Mouse (Mus musculus): ENCODE measurements around the gene Cldn7.
"Not testable (repeated sequence)": the region's sequence is repeated elsewhere in the genome, so short reads cannot be mapped to it uniquely, and the experiment has no call there.

Cldn7 gene

DNA sequence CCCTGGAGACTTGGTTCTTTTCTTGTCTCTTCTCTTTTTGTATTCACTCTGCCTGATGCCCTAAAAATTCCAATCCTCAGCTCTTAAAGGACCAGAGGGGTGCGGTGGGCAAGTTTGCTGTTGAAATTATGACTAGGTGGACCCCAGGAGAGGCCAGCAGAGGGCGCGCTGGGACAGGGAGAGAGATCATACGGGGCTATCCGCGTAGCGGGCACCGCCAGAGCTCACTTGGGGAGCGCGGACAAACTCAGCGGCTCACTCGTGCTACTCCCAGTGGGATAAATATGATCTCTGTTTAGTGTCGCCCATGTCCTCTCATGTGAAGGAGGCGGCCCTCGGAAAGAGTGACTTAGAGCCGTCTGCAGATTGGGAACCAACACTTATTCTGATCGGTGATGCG is 30.4 kb upstream of the Cldn7 start:
- in situ Hi-C loops (cut with MboI, MseI) = no loop called here

DNA sequence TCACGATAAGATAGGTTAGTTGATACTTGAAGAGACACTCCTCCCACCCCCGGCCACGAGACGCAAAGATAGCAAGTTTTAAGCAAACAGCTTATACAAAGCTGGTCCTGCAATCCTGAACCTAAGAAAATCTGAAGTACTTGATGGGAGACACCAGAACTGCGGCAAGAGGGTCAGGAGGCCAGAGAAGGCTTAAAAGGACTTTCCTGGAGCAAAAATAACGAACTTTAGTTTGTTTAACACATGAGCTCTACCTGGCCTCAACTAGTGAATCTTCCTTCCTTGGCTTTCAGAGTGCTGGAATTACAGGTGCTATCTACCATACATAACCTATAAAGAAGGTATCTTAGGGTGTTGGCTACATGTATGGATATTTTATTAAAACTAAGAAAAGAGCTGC is 29.9 kb upstream of the Cldn7 start:
- in situ Hi-C loops (cut with MboI, MseI) = no loop called here

DNA sequence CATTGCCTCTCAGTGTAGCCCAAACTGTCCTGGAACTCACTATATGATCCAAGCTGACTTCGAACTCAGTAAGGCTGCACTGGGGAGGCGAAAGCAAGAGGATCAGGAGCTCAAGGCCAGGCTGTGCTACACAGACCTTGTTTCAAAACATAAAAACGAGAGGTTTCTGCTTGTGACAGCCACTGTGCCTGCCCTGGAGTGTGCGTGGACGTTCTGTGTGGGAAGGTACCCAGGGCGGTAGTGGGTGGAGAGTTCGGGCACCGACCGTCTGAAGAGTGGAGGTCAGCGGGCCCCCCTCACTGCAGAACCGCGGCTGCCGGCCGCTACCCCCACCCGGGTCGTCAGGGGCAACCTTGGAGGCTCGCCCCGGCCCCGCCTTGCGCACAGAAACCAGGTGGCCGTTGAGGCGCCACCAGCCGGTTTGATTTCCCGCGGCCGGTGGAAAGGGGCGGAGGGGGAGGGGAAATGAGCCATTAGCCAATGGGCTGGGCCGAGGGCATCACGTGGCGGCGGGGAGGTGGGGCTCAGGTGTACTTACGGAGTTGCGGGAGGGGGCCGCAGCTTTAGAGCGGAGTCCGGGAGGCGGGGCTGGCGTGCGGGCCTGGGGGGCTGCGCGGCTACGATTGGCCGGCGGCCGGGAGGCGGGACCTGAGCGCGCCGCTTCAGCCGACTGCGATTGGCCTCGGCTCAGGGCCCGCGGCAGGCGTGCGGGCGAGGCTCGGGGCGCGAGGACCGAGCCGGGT is 29.3 kb upstream of the Cldn7 start, which contains the start of gene Ybx2:
Gene Ybx2, plus strand, starts transcription at position 660 of the 743 bp plus-strand sequence.
- in situ Hi-C loops (cut with MboI, MseI) = no loop called here

DNA sequence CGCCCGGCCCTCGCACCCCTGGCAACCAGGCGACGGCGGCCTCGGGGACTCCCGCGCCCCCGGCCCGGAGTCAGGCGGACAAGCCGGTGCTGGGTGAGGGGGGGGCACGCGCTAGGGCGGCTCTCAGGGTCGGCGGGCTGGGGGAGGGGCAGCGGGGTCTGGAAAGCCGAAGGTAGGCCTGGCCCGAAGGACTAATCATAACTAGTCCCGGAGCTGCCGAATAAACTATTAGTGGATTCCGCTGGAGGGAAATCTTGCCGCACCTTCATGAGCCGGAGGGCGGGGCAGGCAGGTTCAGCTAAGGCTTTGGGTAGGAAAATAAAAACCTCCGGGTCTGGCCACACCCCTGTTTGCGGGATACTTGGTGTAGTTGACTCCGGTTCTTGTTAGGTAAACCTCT is 28.4 kb upstream of the Cldn7 start:
- in situ Hi-C loops (cut with MboI, MseI) = no loop called here

DNA sequence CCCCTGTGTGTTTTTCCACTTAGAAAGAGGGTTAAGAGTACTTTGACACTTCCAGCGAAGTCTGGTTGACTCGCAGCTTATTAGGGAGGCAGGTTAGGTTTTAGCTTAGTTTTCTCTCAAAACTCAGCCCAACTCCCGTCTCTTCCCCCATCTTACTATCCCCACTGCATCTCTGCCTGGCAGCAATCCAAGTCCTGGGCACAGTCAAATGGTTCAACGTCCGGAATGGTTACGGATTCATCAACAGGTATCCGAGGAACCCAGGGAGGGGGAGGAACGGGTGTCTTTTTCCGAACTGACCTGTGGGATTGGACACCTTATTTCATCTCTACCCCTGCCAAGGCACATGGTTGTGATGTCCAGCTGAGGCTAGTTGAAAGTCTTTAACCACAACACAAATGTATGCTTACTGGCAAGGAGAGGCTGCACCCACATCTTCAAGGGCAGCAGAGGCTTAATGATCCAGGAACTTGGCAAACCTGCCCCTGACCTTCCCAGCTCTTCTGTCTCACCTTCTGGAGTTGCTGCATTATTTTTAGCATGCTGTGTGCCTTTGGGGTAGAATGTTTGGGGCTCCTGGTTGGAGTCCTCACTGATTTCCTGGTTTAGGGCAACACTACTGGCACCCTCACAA is 27.7 kb upstream of the Cldn7 start:
- in situ Hi-C loops (cut with MboI, MseI) = no loop called here

DNA sequence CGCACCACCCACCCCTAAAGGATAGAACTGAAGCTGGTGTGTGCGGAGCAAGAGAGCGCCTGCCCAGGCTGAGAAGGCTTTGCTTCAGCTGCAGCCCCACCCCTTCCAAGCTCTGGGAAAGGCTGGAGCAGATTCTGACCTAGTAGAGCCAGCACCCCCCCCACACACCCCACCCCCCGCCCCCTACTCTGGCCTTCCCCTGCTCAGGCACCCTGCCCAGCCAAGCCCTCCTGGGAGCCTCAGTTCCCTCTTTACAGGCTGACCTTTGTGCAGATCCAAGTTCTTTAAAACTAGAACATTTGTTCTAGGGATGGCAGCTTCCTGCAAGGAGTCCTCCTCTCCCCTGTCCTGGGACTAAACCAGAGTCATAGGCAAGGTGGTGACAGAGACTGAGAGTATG is 27.2 kb upstream of the Cldn7 start:
- in situ Hi-C loops (cut with MboI, MseI) = no loop called here

DNA sequence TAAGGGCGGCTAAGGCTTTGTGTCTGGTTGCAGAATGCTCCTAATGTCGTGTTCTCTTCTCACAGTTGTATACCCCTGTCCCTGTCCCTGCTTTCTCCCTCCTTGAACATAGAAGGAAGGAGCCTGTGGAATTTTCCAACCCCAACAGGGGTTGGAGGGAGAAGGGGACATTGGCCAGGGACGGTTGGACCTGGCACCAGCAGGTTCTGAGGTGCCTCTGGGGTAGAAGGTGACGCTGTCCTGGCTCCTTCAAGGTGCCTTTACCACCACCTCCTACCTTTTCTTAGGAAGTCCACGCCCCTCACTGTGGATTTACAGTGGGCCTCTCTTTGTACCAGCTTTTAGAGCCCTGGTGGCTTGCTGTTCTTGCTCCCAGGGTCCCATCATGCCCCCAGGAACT is 26.7 kb upstream of the Cldn7 start:
- in situ Hi-C loops (cut with MboI, MseI) = no loop called here

DNA sequence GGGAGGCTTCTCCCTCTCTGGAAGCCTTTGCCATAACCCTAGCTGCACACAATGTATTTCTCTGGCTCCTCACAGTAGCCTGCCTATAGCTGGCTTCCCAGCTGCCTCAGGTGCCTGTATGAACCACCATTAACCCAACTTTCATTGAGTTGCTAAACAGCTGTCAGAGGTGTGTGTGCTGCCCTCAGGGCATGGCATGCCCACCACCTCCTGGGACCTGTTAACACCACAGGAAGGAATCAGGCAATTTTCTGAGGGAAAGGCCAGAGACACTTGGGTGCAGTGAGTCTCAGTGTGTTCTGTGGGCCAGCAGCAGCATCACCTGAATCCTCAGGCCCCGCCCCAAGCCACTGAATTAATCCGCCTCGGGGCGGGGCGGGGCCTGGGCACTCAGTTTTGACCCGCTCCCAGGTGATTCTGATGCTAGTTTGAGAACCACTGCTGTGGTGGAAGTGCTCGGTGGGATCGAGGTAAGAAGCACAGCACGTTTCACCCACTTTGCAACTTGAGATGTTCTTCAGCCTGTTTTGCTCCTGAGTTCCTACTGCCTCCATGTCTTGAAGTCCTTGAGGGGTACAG is 26.1 kb upstream of the Cldn7 start:
- in situ Hi-C loops (cut with MboI, MseI) = no loop called here

DNA sequence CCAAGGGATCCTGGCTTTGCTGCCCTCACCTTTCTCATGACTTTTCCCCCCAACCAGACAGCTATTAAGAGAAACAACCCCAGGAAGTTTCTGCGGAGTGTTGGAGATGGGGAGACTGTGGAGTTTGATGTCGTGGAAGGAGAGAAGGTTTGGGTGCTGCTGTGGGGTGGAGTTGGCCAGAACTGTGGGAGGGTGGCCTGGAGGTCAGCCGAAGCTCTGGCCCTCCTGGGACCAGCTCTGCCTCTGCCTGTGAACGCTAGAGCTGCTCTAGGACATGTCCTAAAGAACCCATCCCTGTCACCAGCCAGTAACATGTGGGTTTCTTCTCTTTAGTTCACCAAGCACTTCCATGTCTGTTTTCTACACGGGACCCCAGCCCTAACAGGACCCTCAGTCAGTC is 25.4 kb upstream of the Cldn7 start:
- in situ Hi-C loops (cut with MboI, MseI) = no loop called here

DNA sequence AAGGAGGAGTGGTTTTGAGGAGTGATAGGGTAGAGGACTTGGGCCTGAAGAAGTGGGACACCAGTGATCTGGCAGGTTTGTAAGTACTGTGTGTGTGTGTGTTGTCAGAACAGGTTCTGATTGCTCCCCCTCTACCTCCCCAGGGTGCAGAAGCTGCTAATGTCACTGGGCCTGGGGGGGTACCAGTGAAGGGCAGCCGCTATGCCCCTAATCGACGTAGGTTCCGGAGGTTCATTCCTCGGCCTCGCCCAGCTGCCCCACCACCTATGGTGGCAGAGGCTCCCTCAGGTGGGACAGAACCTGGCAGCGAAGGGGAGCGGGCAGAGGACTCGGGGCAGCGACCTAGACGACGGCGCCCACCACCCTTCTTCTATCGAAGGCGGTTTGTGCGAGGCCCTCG is 24.8 kb upstream of the Cldn7 start:
- in situ Hi-C loops (cut with MboI, MseI) = no loop called here

DNA sequence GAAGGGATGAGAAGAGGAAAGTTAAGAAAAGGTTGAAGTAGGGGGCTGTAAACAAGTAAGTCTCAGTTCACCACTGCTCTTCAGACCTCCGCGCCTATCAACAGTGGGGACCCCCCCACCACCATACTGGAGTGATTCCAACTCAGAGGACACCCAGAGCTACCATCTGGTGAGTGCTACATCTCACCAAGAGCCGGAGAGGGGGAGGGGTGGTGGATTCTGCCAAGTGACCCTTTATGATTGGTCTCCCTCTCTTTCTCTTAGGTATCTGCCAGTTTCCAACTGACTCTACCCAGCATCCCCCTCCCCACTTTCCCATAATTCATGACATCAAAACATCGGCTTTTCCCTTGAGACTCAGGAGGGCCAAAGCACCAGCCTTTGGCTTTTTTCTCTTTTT is 23.6 kb upstream of the Cldn7 start:
- in situ Hi-C loops (cut with MboI, MseI) = no loop called here

DNA sequence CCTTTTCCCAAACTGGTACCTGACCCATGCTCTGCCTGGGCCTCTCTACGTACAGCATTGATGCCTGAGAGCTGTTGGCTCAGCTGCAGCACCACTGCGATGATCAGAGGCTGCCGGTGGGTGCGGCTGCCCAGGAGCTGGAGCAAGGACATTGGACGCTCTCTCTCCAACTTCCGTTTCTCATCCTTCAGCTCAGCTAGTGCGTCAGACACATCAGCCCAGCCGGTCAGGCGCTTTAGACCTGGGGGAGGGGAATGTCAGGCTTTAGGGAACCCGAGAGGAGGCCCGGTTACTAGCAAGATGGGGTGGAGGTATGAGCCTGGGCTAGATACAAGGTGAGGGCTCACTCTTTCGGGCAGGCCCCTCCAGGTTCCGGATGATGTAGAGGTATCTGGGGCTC is 19.4 kb upstream of the Cldn7 start:
- in situ Hi-C loops (cut with MboI, MseI) = no loop called here

DNA sequence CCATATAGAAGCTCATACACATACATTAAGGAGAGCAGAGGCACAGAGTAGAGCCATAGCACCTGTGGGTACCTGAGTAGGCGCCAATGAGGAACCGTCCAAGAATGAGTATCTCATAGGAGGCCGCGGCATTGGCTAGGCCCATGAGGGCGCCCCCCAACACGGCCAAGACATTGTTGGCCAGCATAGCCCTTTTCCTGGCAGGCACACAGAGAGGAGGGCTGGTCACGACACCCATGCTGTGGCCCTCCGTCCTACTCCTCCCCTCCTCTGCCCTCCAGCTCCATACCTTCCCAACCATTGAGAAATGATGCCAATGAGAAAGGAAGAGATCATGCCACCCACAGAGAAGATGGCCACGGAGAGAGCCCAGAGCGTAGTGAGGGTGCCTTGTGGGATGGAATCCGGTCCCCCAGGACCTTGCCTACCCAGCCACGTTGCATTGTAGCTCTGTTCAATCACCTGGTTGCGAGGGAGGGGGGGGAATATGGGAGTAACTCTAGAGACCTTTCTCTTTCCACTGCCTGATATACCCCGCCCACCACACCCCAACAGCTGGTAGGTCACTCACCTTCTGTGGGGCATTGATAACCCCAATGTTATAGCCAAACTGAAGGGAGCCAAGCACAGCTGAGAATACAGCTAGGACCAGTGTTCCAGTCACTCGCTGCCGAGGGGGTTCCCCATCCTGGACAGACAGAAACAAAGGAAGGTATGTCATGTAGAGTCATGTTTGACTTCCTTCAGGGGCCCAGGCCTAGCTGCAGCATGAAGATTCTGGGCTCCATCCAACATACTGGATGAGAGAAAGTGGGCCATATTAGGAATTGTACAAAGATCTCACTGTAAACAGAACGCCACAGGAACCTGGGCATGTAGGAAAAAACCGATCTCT is 18.3 kb upstream of the Cldn7 start:
- in situ Hi-C loops (cut with MboI, MseI) = no loop called here

DNA sequence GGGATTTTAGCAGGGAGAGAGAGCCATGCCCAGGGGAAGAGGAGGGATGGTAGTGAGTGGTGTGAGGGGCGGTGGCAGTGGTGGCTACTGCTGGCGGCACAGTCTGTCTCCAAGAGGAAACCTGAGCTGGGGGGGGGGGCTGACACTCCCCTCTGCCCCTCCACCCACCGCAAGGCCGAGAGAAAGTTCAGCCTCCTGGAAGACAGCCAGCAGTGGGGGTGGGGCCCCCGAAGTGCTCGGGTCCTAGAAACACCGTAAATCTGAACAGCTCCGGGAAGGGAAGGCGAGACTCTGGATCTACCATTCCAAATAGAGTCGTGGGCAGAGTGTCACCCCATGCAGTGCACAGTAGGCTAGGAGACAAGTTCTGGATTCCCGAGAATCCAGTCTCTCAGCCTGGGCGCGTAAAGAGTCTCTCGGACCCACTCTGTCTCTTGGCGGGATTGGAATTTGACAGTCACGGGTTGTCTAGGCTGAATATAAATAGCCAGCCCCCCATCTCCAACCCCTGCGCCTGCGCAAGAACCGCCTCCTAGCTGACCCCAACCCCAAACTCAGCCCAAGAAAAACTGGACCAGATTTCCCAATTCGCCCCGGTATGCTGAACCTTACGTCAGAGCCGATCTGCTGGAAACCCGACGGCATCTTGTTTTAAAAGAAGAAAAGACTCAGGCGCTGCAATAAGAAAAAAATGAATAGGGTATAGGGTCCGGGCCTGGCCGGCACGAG is 17.1 kb upstream of the Cldn7 start:
- in situ Hi-C loops (cut with MboI, MseI) = no loop called here

DNA sequence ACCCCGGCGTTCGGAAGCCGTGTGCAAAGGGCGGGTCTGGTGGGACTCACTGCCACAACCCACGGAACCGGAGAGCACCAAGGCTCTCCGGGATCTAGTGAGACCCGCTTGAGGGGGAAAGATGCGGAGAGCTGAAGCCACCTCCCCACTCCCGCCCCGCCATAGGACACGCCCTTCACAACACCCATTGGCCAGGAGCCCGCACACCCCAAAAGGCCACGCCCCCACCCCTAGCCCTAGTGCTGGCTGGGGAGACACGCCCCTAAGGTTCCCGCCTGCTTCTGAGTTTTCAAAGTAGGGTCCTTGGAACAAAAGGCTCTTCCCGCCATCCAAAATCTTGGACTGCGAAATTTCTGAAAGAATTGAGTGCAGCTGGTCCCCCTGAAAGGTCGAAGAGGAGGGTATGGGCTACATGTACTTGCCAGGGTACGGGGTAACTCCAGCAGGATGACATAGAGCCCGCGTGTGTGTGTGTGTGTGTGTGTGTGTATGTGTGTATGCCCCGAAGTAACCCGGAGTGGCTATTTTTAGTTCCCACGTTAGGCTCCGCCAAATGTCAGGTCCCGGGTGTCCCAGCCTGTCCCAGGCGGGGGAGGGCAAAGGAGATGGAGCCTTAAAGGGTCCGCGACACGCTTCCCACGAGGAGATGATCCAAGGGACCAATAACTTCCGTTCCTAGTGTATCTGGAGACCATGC is 16.4 kb upstream of the Cldn7 start, which contains the start of gene Slc2a4:
Gene Slc2a4, minus strand, starts transcription at position 123 of the 697 bp plus-strand sequence.
- in situ Hi-C loops (cut with MboI, MseI) = no loop called here

DNA sequence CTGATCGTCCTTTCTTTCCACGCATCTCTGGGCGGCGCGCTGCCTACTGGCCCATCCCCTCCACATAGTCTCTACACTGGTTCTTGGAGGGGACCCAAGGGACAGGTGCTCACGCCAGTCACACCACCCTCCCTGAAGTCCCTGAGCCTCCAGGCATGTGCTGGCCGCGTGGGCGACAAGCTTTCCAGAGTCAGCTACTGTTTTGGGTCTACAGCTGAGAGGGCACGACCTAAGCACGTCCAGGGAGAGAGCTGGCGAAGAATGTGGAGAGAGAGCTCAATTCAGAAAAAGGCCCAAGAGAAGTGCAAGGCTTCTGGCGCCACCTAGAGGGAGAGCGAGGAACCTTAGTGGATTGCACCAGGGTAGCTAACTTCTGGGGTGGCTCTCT is 15.8 kb upstream of the Cldn7 start:
- in situ Hi-C loops (cut with MboI, MseI) = no loop called here

DNA sequence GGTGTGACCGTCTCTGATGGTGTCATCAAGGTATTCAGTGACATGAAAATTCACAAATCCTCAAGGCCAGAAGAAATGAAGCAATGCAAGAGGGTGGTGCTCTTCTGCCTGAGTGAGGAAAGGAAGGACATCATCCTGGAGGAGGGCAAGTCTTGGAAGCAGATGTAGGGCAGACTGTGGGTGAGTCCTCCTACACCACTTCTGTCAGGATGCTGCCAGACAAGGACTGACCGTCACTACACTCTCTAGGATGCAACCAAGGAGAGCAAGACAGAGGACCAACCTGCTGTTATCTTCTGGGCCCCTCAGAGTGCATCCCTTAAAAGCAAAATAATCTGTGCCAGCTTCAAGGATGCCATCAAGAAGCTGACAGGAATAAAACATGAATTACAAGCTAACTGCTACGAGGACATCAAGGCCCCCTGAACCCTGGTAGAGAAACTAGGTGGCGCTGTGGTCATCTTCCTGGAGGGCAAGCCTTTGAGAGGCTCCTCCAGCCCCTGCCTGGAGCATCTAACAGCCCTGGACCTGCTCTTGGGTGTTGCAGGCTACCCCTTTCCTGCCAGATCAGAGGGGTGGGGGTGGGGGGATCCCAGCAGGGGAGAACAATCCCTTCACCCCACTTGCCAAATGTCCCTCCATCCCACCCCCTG is 13.6 kb upstream of the Cldn7 start:
- in situ Hi-C loops (cut with MboI, MseI) = no loop called here

DNA sequence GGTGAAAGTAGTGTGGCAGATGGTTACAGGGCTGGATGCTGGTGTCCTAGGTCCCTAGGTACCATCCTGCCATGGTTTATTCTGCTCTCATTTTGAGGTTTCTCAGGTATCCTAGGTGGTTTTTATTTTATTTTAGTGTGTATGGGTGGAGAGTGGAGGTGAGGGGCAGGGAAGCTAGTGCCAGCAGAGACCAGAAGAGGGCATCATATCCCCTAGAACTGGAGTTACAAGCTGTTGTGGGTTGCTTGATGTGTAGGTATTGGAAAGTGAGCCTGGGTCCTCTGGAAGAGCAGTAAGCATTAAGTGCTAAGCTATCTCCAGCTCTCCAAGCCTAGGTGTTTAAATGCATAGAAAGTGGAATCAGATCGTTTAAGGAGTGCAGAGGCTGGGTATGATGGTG is 12.3 kb upstream of the Cldn7 start:
- in situ Hi-C loops (cut with MboI, MseI) = no loop called here

DNA sequence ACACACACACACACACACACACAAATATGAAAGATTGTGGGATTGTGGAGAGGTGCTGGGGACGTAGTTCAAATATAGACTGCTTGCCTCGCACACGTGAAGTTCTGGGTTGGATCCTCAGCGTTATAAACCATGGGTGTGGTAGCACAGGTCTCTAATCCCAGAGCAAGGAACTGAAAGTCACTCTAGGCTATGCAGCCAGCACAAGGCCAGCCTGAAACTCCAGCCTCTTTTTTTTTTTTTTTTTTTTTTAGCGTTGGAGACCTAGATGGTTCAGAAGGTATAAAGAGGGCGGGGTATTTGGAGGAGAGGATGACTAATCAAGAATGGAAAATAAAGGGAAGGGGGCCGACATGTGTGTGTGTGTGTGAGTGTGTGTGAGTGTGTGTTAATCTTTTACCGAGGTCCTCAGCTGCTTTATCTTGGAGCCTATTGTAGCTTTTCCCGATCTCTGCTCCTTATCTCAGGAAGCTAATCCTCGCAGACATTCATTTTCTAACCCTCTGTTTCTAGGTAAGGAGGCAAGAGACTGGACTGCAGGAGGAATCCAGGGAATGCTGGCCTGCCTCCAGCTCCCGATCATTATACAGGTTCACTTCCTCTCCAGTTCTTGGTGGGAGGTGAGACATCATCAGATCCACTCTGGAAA is 11.2 kb upstream of the Cldn7 start:
- in situ Hi-C loops (cut with MboI, MseI) = no loop called here

DNA sequence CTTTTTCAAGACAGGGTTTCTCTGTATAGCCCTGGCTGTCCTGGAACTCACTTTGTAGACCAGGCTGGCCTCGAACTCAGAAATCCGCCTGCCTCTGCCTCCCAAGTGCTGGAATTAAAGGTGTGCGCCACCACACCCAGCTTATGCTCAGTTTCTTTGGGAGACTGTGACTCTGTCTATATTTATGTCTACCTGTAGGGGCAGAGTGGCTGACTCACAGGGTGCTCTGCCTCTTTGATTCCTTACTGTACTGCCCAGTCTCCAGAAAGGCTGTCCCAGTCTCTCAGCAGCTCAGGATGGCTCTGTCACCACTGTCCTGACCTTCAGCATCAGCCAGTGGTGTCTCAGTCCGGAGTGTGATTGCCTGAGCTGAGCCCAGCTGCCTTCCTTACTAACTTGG is 9.0 kb upstream of the Cldn7 start:
- in situ Hi-C loops (cut with MboI, MseI) = not testable (repeated sequence)
